Mouse (Mus musculus) neural tube, postnatal 0 days (tissue): Measurements from ENCODE around the gene 4933421I07Rik. TPM values are rescaled to one million over a fixed set of nuclear protein-coding genes. Genes with fewer than 3 reads are reported as not detected.

Experiments used
- polyA plus RNA-seq: library from polyadenylated mRNA; unstranded; fragments of >200 nt; fragmentation: Nextera tagmentation; extraction: Ambion mirVana; gene quantifications from 2 replicates; pipeline ENCODE4 v1.2.1, GENCODE M21; 2015

4933421I07Rik gene
- polyA plus RNA-seq: not detected in 2 replicates

GRCm38 (mm10) chr7:42447850-42448249 lies at the start of gene 4933421I07Rik:
Gene 4933421I07Rik (minus strand): TSS chr7:42448120.

Other genes starting within 250 kb of the 4933421I07Rik start
- not detected in 2 replicates for gene Vmn2r61, start 188.1 kb downstream of the 4933421I07Rik start, polyA plus RNA-seq
- 6.1 and 7.2 TPM in 2 replicates for gene Zfp141, start 57.6 kb upstream of the 4933421I07Rik start, polyA plus RNA-seq
- gene Gm21028, start 130.5 kb upstream of the 4933421I07Rik start, polyA plus RNA-seq: not detected in 2 replicates
- 1.5 and 1.9 TPM in 2 replicates for gene Zfp977, start 144.4 kb upstream of the 4933421I07Rik start, polyA plus RNA-seq
- gene Zfp976, start 194.5 kb upstream of the 4933421I07Rik start, polyA plus RNA-seq: 1.6 and 1.9 TPM in 2 replicates
- gene Zfp975, start 244.6 kb upstream of the 4933421I07Rik start, polyA plus RNA-seq: 4.4 and 4.8 TPM in 2 replicates